ENCODE assay signal across 13 mouse cellular contexts in genomic region chr13:24242429-24243106, GRCm38 (mm10). TPM values are rescaled to one million over a fixed set of nuclear protein-coding genes. Genes with fewer than 3 reads are reported as not detected.
A peak's percentile ranks its signal among the peaks of the same experiment; 100 is the strongest.
DNase-seq lines count a peak whose midpoint lies in the region; ATAC-seq and TF ChIP-seq lines count a peak whose summit lies in the region.
"Had no signal": no experiment of that assay in that cellular context is flagged by ENCODE, and none has a peak within 500 bp of the region (broad histone marks: within the 10 kb centered on the region; RNA-seq: fewer than 3 reads in every experiment).

No protein-coding gene starts in this region.

- no peak for TF ChIP-seq RAD21 in MEL (IDR thresholded peaks at IDR 0.05; ENCODE audit: low read depth, low read length)

- no peak for TF ChIP-seq CTCF in kidney, postnatal 0 days (IDR thresholded peaks at IDR 0.05; ENCODE audit: low read depth)
- no peak for TF ChIP-seq CTCF in MEL (IDR thresholded peaks at IDR 0.05 in 2 of 3, conservative IDR thresholded peaks at IDR 0.05 in 1 of 3; ENCODE audit: control insufficient read depth in 1 of 3, insufficient read depth in 1 of 3, low read depth in 2 of 3, low read length in 3 of 3, poor library complexity in 1 of 3, severe bottlenecking in 1 of 3)

- no peak overlapping the region for H3K4me2 ChIP-seq in kidney, postnatal 0 days (ENCODE audit: low read length)
- H3K4me2 ChIP-seq in forebrain, embryonic 16.5 days (ENCODE audit: low read length): no peak overlapping the region

- no peak for ATAC-seq in kidney, postnatal 0 days (replicated peaks; ENCODE audit: low FRiP score, low read depth)
- peak; percentile 59 for ATAC-seq in forebrain, embryonic 16.5 days
- no peak for ATAC-seq in inflammation-experienced regulatory T-cells, adult 6 months

- peak in 1 of 2 experiments; percentile 47; a peak in 1 of 4 replicates for TF ChIP-seq EP300 in MEL (IDR thresholded peaks at IDR 0.05; ENCODE audit: low read depth in 1 of 2, low read length in 2 of 2)

- H3K79me2 ChIP-seq in MEL (ENCODE audit: control insufficient read depth, insufficient read depth, low read length, poor library complexity): no peaks in the 10 kb centered on the region

- H3K36me3 ChIP-seq in kidney, postnatal 0 days (ENCODE audit: insufficient read depth, low read length): no peaks in the 10 kb centered on the region
- H3K36me3 ChIP-seq in MEL (ENCODE audit: control insufficient read depth in 1 of 2, insufficient read depth in 2 of 2, low read length in 2 of 2): no peaks in the 10 kb centered on the region
- H3K36me3 ChIP-seq in forebrain, embryonic 16.5 days (ENCODE audit: control insufficient read depth, insufficient read depth): no peaks in the 10 kb centered on the region
- no peaks in the 10 kb centered on the region for H3K36me3 ChIP-seq in heart, embryonic 10.5 days

- peaks cover 42% of the 10 kb centered on the region for H3K4me1 ChIP-seq in kidney, postnatal 0 days (replicated peaks; ENCODE audit: insufficient read depth, low read length)
- peaks cover 0 to 3% of the 10 kb centered on the region in 2 experiments; a peak in 3 of 4 replicates for H3K4me1 ChIP-seq in MEL (ENCODE audit: control insufficient read depth in 1 of 2, insufficient read depth in 2 of 2, low read length in 2 of 2)
- H3K4me1 ChIP-seq in forebrain, embryonic 16.5 days (replicated peaks; ENCODE audit: control insufficient read depth, insufficient read depth, low read length): peaks cover 14% of the 10 kb centered on the region
- H3K4me1 ChIP-seq in heart, embryonic 10.5 days: peaks cover 21% of the 10 kb centered on the region

- H3K4me3 ChIP-seq in kidney, postnatal 0 days (replicated peaks; ENCODE audit: low read depth, low read length): no peak overlapping the region
- no peak overlapping the region for H3K4me3 ChIP-seq in MEL (ENCODE audit: control insufficient read depth in 1 of 2, insufficient read depth in 1 of 2, low read depth in 2 of 2, low read length in 2 of 2)
- no peak overlapping the region for H3K4me3 ChIP-seq in forebrain, embryonic 16.5 days (replicated peaks; ENCODE audit: low read length)
- no peak overlapping the region for H3K4me3 ChIP-seq in heart, embryonic 10.5 days
- H3K4me3 ChIP-seq: heart, adult 2 months; myocyte had no signal

- WGBS in kidney, postnatal 0 days: 46% methylated on average over 5 of the region's 5 CpGs
- whole genome bisulfite sequencing in forebrain, embryonic 16.5 days: 6% methylated on average over 5 of the region's 5 CpGs
- WGBS in heart, embryonic 10.5 days: 62% methylated on average over 5 of the region's 5 CpGs

- DNase-seq in cerebellum, adult 11-12 months: peak; percentile 2
- DNase-seq in cerebellum, adult 9-10 months: no peak
- peak; percentile 52 for DNase-seq in kidney, postnatal 0 days (ENCODE audit: low spot score)
- no peak for DNase-seq in kidney, postnatal 10 days
- peak; percentile 30 for DNase-seq in MEL (ENCODE audit: low read depth, low spot score)
- no peak for DNase-seq in heart, embryonic 10.5 days (ENCODE audit: low spot score)
- DNase-seq: adrenal gland, postnatal 10 days; cerebellum, postnatal 36 days; heart, adult 2 months; spleen, adult 18-20 months had no signal

- no peaks in the 10 kb centered on the region for H3K27me3 ChIP-seq in kidney, postnatal 0 days (ENCODE audit: insufficient read depth, low read length)
- no peaks in the 10 kb centered on the region for H3K27me3 ChIP-seq in MEL (ENCODE audit: control insufficient read depth in 1 of 2, insufficient read depth in 2 of 2, low read length in 2 of 2)
- H3K27me3 ChIP-seq in forebrain, embryonic 16.5 days (replicated peaks; ENCODE audit: control insufficient read depth, insufficient read depth, low read length): no peaks in the 10 kb centered on the region
- H3K27me3 ChIP-seq in heart, embryonic 10.5 days (ENCODE audit: insufficient read depth, poor library complexity, severe bottlenecking): no peaks in the 10 kb centered on the region

- no peak overlapping the region for H3K9ac ChIP-seq in kidney, postnatal 0 days (ENCODE audit: low read depth, low read length)
- no peak overlapping the region for H3K9ac ChIP-seq in MEL (ENCODE audit: control insufficient read depth, low read depth, low read length, poor library complexity, severe bottlenecking)
- no peak overlapping the region for H3K9ac ChIP-seq in forebrain, embryonic 16.5 days (replicated peaks; ENCODE audit: low read depth, low read length)

- TF ChIP-seq POLR2A in MEL (IDR thresholded peaks at IDR 0.05; ENCODE audit: control insufficient read depth in 1 of 2, insufficient read depth in 1 of 2, low read depth in 1 of 2, low read length in 2 of 2, poor library complexity in 1 of 2): no peak

- H3K9me3 ChIP-seq in kidney, postnatal 0 days (replicated peaks; ENCODE audit: low read length): no peaks in the 10 kb centered on the region
- no peaks in the 10 kb centered on the region for H3K9me3 ChIP-seq in MEL (replicated peaks; ENCODE audit: insufficient read depth, low read length)
- H3K9me3 ChIP-seq in forebrain, embryonic 16.5 days (ENCODE audit: control insufficient read depth, low read length): no peaks in the 10 kb centered on the region
- no peaks in the 10 kb centered on the region for H3K9me3 ChIP-seq in heart, embryonic 10.5 days

- peak overlapping the region; percentile 36 for H3K27ac ChIP-seq in kidney, postnatal 0 days
- H3K27ac ChIP-seq in MEL (ENCODE audit: control insufficient read depth, low read depth, low read length): no peak overlapping the region
- H3K27ac ChIP-seq in forebrain, embryonic 16.5 days (ENCODE audit: low read length): peak overlapping the region; percentile 39; the same call in 1 of the 2 replicates
- H3K27ac ChIP-seq in heart, embryonic 10.5 days: no peak overlapping the region
- H3K27ac ChIP-seq: heart, adult 2 months had no signal

TF ChIP-seq in MEL, 35 proteins besides CTCF, POLR2A, EP300 and RAD21:
- no peak for TF ChIP-seq POLR2AphosphoS2 (IDR thresholded peaks at IDR 0.05; ENCODE audit: low read length)
- no peak for TF ChIP-seq UBTF (IDR thresholded peaks at IDR 0.05; ENCODE audit: borderline replicate concordance, insufficient read depth, low read depth, low read length)
- TF ChIP-seq MAZ (IDR thresholded peaks at IDR 0.05; ENCODE audit: low read depth, low read length): no peak
- TF ChIP-seq ZNF384 (IDR thresholded peaks at IDR 0.05; ENCODE audit: low read depth, low read length): peak; percentile 74
TF ChIP-seq in MEL: peak in this region for 1.

RNA-seq across cellular contexts. Expression of gene Carmil1, which starts 38.0 kb away (rescaled TPM):
- 35.4 and 40.9 TPM in 2 replicates for polyA plus RNA-seq in kidney, postnatal 0 days (2015; fragmentation: Nextera tagmentation; extraction: Ambion mirVana)
- total RNA-seq in MEL (2012; rRNA removed): 0.07 and 0.15 TPM in 2 replicates
- 1 to 10 TPM in 1 of 2 experiments, not detected in 1; 1.2 TPM for polyA plus RNA-seq in MEL (2012; ENCODE audit: insufficient read depth in 1 of 2, insufficient read length in 2 of 2, low read depth in 1 of 2, low replicate concordance in 2 of 2, missing spikeins in 1 of 2)
- 49.5 and 53.8 TPM in 2 replicates for polyA plus RNA-seq in forebrain, embryonic 16.5 days (2015; fragmentation: Nextera tagmentation; extraction: Ambion mirVana)
- polyA plus RNA-seq in inflammation-experienced regulatory T-cells, adult 6 months (2017; shearing (Covaris generic)): 1 to 10 TPM in 2 of 3 experiments, under 1 TPM in 1; 0.24 to 2.4 (median 1.4) TPM
- polyA plus RNA-seq in heart, embryonic 10.5 days (2016; fragmentation: Nextera tagmentation; extraction: Ambion mirVana): 13.5 and 21.8 TPM in 2 replicates

Comparison
In these comparisons a context has a peak if more than half of its experiments do, and no peak if none do; other contexts are left out.
1. DNase-seq: peak in cerebellum, adult 11-12 months (single experiment), kidney, postnatal 0 days (single experiment) and MEL (single experiment); none in cerebellum, adult 9-10 months (single experiment), kidney, postnatal 10 days (single experiment) and heart, embryonic 10.5 days (single experiment).
2. H3K27ac ChIP-seq: peak in kidney, postnatal 0 days (single experiment) and forebrain, embryonic 16.5 days (single experiment); none in MEL (single experiment) and heart, embryonic 10.5 days (single experiment).